10 mouse cellular contexts compared by ENCODE assay signal in the genomic region with DNA sequence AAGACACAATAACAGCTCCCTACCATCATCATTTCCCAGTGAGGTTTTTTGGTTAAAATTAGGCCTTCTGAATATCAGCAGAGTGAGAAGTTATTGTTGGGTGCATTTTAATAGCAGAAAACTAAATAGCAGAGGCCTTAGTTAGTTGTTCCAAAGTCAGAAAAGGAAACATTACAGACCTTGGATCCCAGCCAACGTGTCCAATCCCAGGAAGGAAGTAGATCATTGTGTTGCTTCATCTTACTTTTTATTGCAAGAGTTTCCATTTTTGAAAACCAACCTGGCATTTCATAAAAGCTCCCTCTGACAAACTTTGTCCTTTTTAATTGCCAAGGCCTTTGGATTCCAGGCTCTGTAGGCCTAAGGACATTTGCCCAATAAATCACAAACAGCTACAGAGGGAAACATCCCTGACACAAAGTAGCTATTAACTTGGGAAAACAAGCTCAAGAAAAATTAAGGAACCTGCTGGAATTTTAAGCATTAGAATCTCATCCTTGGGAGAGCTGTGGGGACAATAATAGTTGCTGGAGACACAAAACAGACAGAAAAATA. TPM values are rescaled to one million over a fixed set of nuclear protein-coding genes. Genes with fewer than 3 reads are reported as not detected.
A peak's percentile ranks its signal among the peaks of the same experiment; 100 is the strongest.
DNase-seq lines count a peak whose midpoint lies in the region; TF ChIP-seq lines count a peak whose summit lies in the region.
"Had no signal": no experiment of that assay in that cellular context is flagged by ENCODE, and none has a peak within 500 bp of the region (broad histone marks: within the 10 kb centered on the region; RNA-seq: fewer than 3 reads in every experiment).

No protein-coding gene starts in this region.

- no peaks in the 10 kb centered on the region for H3K27me3 ChIP-seq in thymus, adult 2 months (ENCODE audit: control insufficient read depth, insufficient read depth, low read length)

- no peak for TF ChIP-seq POLR2A in thymus, adult 2 months (IDR thresholded peaks at IDR 0.05; ENCODE audit: control insufficient read depth, extremely low read depth, insufficient read depth, low read length, poor library complexity)

- H3K4me3 ChIP-seq in thymus, adult 2 months (ENCODE audit: control insufficient read depth, insufficient read depth, low read length), result no peak overlapping the region

- no peaks in the 10 kb centered on the region for H3K4me1 ChIP-seq in thymus, adult 2 months (replicated peaks; ENCODE audit: control insufficient read depth, insufficient read depth, low read length)

- intact Hi-C loops in left cerebral cortex, postnatal 4 days (cut with DNase I), result no loop called here

- WGBS in thymus, adult 2 months, result 70% methylated on average over 1 of the region's 1 CpGs

- peak; percentile 0 for DNase-seq in left cerebral cortex, postnatal 4 days
- DNase-seq in left cerebral cortex, adult 8-10 months (ENCODE audit: low spot score in 2 of 2), result no peak
- DNase-seq in brain, adult 2 months (ENCODE audit: low read depth, low spot score), result peak; percentile 12
- peak; percentile 46 to 59 for DNase-seq in kidney, adult 8-10 months
- peak; percentile 7 for DNase-seq in ovary, postnatal 36 days (ENCODE audit: low spot score)
- DNase-seq in thymus, adult 2 months, result no peak
- DNase-seq in cerebellum, adult 18-20 months, result no peak
- DNase-seq in neural tube, embryonic 10.5 days (ENCODE audit: extremely low spot score, low spot score), result no peak
- DNase-seq: cerebellum, adult 11-12 months; right cerebral cortex, postnatal 25 days had no signal

- TF ChIP-seq CTCF in thymus, adult 2 months (IDR thresholded peaks at IDR 0.05; ENCODE audit: borderline replicate concordance, control insufficient read depth, extremely low read depth, insufficient read depth, low read length, poor library complexity), result no peak

- no peaks in the 10 kb centered on the region for H3K36me3 ChIP-seq in thymus, adult 2 months (ENCODE audit: control insufficient read depth, insufficient read depth, low read length)

- no peak overlapping the region for H3K27ac ChIP-seq in thymus, adult 2 months (ENCODE audit: control insufficient read depth, insufficient read depth, low read length)

RNA-seq across cellular contexts. Expression of a gene that starts 34.9 kb away (rescaled TPM):
- 10 to 100 TPM; 70.8 to 76.0 TPM for total RNA-seq in left cerebral cortex, postnatal 4 days (2021)
- total RNA-seq in left cerebral cortex, adult 8-10 months (2022), result 100 to 1,000 TPM; 155 to 163 (median 160) TPM
- 291 and 334 TPM in 2 replicates for polyA plus RNA-seq in thymus, adult 2 months (2012; rRNA removed)

Comparison
In these comparisons a context has a peak if more than half of its experiments do, and no peak if none do; other contexts are left out.
1. DNase-seq: peak in left cerebral cortex, postnatal 4 days (single experiment), brain, adult 2 months (single experiment), kidney, adult 8-10 months (2 of 2) and ovary, postnatal 36 days (single experiment); none in left cerebral cortex, adult 8-10 months (0 of 2), thymus, adult 2 months (single experiment), cerebellum, adult 18-20 months (0 of 2) and neural tube, embryonic 10.5 days (single experiment).